Comparison of ENCODE assay signal across 22 mouse cellular contexts in genomic region chr1:45780606-45781288, GRCm38 (mm10). TPM values are rescaled to one million over a fixed set of nuclear protein-coding genes. Genes with fewer than 3 reads are reported as not detected.
DNase-seq lines count a peak whose midpoint lies in the region; ATAC-seq and TF ChIP-seq lines count a peak whose summit lies in the region.
"Had no signal": no experiment of that assay in that cellular context is flagged by ENCODE, and none has a peak within 500 bp of the region (broad histone marks: within the 10 kb centered on the region; RNA-seq: fewer than 3 reads in every experiment).

No protein-coding gene starts in this region.

- H3K4me3 ChIP-seq in forebrain, postnatal 0 days (ENCODE audit: low read depth, low read length), result no peak overlapping the region
- H3K4me3 ChIP-seq in forebrain, embryonic 12.5 days (replicated peaks), result no peak overlapping the region
- H3K4me3 ChIP-seq in limb, embryonic 14.5 days (replicated peaks; ENCODE audit: low read length), result no peak overlapping the region
- no peak overlapping the region for H3K4me3 ChIP-seq in limb, embryonic 10.5 days
- no peak overlapping the region for H3K4me3 ChIP-seq in neural tube, embryonic 14.5 days (ENCODE audit: low read depth, low read length)
- no peak overlapping the region for H3K4me3 ChIP-seq in neural tube, embryonic 15.5 days (replicated peaks)
- H3K4me3 ChIP-seq: erythroblast, embryonic 14.5 days; hindbrain, embryonic 15.5 days; midbrain, embryonic 10.5 days had no signal

- TF ChIP-seq POLR2A in limb, embryonic 14.5 days (IDR thresholded peaks at IDR 0.05; ENCODE audit: borderline replicate concordance, extremely low read depth, insufficient read depth, insufficient read length), result no peak

- no peak for TF ChIP-seq CTCF in forebrain, postnatal 0 days (IDR thresholded peaks at IDR 0.05; ENCODE audit: low read depth)

- H3K36me3 ChIP-seq in forebrain, postnatal 0 days (ENCODE audit: insufficient read depth), result no peaks in the 10 kb centered on the region
- H3K36me3 ChIP-seq in forebrain, embryonic 12.5 days (replicated peaks), result no peaks in the 10 kb centered on the region
- no peaks in the 10 kb centered on the region for H3K36me3 ChIP-seq in limb, embryonic 14.5 days (ENCODE audit: control insufficient read depth, insufficient read depth, low read length)
- H3K36me3 ChIP-seq in limb, embryonic 10.5 days, result no peaks in the 10 kb centered on the region
- no peaks in the 10 kb centered on the region for H3K36me3 ChIP-seq in neural tube, embryonic 14.5 days (ENCODE audit: control insufficient read depth, insufficient read depth, low read length)
- no peaks in the 10 kb centered on the region for H3K36me3 ChIP-seq in neural tube, embryonic 15.5 days
- H3K36me3 ChIP-seq: hindbrain, embryonic 15.5 days; midbrain, embryonic 10.5 days had no signal

- H3K4me2 ChIP-seq in forebrain, postnatal 0 days (ENCODE audit: low read depth), result no peak overlapping the region
- no peak overlapping the region for H3K4me2 ChIP-seq in forebrain, embryonic 12.5 days
- H3K4me2 ChIP-seq in limb, embryonic 14.5 days (replicated peaks; ENCODE audit: low read depth, low read length, severe bottlenecking), result no peak overlapping the region
- H3K4me2 ChIP-seq in neural tube, embryonic 14.5 days (ENCODE audit: low read depth, low read length), result no peak overlapping the region
- H3K4me2 ChIP-seq in neural tube, embryonic 15.5 days, result no peak overlapping the region
- H3K4me2 ChIP-seq: heart, embryonic 11.5 days; hindbrain, embryonic 15.5 days had no signal

- no peaks in the 10 kb centered on the region for H3K27me3 ChIP-seq in forebrain, postnatal 0 days (ENCODE audit: insufficient read depth, low read length)
- no peaks in the 10 kb centered on the region for H3K27me3 ChIP-seq in forebrain, embryonic 12.5 days
- no peaks in the 10 kb centered on the region for H3K27me3 ChIP-seq in limb, embryonic 14.5 days (ENCODE audit: control insufficient read depth, insufficient read depth, low read length)
- H3K27me3 ChIP-seq in limb, embryonic 10.5 days (ENCODE audit: low read depth, poor library complexity, severe bottlenecking), result no peaks in the 10 kb centered on the region
- no peaks in the 10 kb centered on the region for H3K27me3 ChIP-seq in neural tube, embryonic 14.5 days (ENCODE audit: control insufficient read depth, insufficient read depth, low read length)
- no peaks in the 10 kb centered on the region for H3K27me3 ChIP-seq in neural tube, embryonic 15.5 days (replicated peaks)
- H3K27me3 ChIP-seq: CH12.LX; hindbrain, embryonic 15.5 days had no signal

- H3K9me3 ChIP-seq in forebrain, postnatal 0 days (ENCODE audit: low read length), result no peaks in the 10 kb centered on the region
- no peaks in the 10 kb centered on the region for H3K9me3 ChIP-seq in forebrain, embryonic 12.5 days
- no peaks in the 10 kb centered on the region for H3K9me3 ChIP-seq in limb, embryonic 14.5 days (ENCODE audit: control insufficient read depth, low read length)
- H3K9me3 ChIP-seq in limb, embryonic 10.5 days (replicated peaks), result no peaks in the 10 kb centered on the region
- no peaks in the 10 kb centered on the region for H3K9me3 ChIP-seq in neural tube, embryonic 14.5 days (ENCODE audit: control insufficient read depth, low read length)
- H3K9me3 ChIP-seq in neural tube, embryonic 15.5 days (replicated peaks), result no peaks in the 10 kb centered on the region
- H3K9me3 ChIP-seq: hindbrain, embryonic 15.5 days; midbrain, embryonic 10.5 days had no signal

- peak; percentile 90 for ATAC-seq in forebrain, postnatal 0 days
- no peak for ATAC-seq in forebrain, embryonic 12.5 days (ENCODE audit: low FRiP score)
- ATAC-seq in limb, embryonic 14.5 days (ENCODE audit: low FRiP score, low read depth), result no peak; the same call in 1 of the 2 replicates
- peak; percentile 31; the same call in 1 of the 2 replicates for ATAC-seq in neural tube, embryonic 14.5 days (ENCODE audit: low read depth)
- ATAC-seq in neural tube, embryonic 15.5 days (ENCODE audit: low FRiP score), result no peak

- WGBS in forebrain, postnatal 0 days, result 70% methylated on average over 4 of the region's 4 CpGs
- 77% methylated on average over 4 of the region's 4 CpGs for WGBS in forebrain, embryonic 12.5 days
- WGBS in limb, embryonic 14.5 days, result 68% methylated on average over 4 of the region's 4 CpGs
- WGBS in limb, embryonic 10.5 days, result 85% methylated on average over 4 of the region's 4 CpGs
- WGBS in neural tube, embryonic 14.5 days, result 57% methylated on average over 4 of the region's 4 CpGs
- 61% methylated on average over 4 of the region's 4 CpGs for WGBS in neural tube, embryonic 15.5 days

- no peak overlapping the region for H3K9ac ChIP-seq in forebrain, postnatal 0 days
- H3K9ac ChIP-seq in forebrain, embryonic 12.5 days, result no peak overlapping the region
- no peak overlapping the region for H3K9ac ChIP-seq in limb, embryonic 14.5 days (ENCODE audit: low read depth, low read length, severe bottlenecking)
- no peak overlapping the region for H3K9ac ChIP-seq in neural tube, embryonic 14.5 days (replicated peaks; ENCODE audit: low read depth, low read length)
- no peak overlapping the region for H3K9ac ChIP-seq in neural tube, embryonic 15.5 days (replicated peaks)
- H3K9ac ChIP-seq: hindbrain, embryonic 15.5 days had no signal

- peak; percentile 13 for DNase-seq in forebrain, postnatal 0 days
- DNase-seq in limb, embryonic 14.5 days (ENCODE audit: low spot score), result peak; percentile 59
- DNase-seq in limb, embryonic 10.5 days (ENCODE audit: low spot score), result no peak
- peak; percentile 34 for DNase-seq in telencephalon, adult 2 months (ENCODE audit: low read depth, low spot score)
- DNase-seq in spleen, adult 18-20 months, result no peak
- DNase-seq: adrenal gland, postnatal 10 days; cerebellum, adult 18-20 months; cerebellum, postnatal 36 days; gastrocnemius, postnatal 25 days; heart, postnatal 14 days; kidney, postnatal 14 days; liver; lung, postnatal 10 days; retina, postnatal 1 day had no signal

- no peak overlapping the region for H3K27ac ChIP-seq in forebrain, postnatal 0 days (ENCODE audit: low read depth, low read length)
- H3K27ac ChIP-seq in forebrain, embryonic 12.5 days, result no peak overlapping the region
- H3K27ac ChIP-seq in limb, embryonic 14.5 days (replicated peaks; ENCODE audit: low read depth, low read length), result no peak overlapping the region
- H3K27ac ChIP-seq in limb, embryonic 10.5 days, result no peak overlapping the region
- H3K27ac ChIP-seq in neural tube, embryonic 14.5 days (ENCODE audit: low read depth, low read length), result no peak overlapping the region
- no peak overlapping the region for H3K27ac ChIP-seq in neural tube, embryonic 15.5 days (replicated peaks)
- H3K27ac ChIP-seq: hindbrain, embryonic 15.5 days; midbrain, embryonic 10.5 days had no signal

- H3K4me1 ChIP-seq in forebrain, postnatal 0 days (ENCODE audit: insufficient read depth), result no peaks in the 10 kb centered on the region
- no peaks in the 10 kb centered on the region for H3K4me1 ChIP-seq in forebrain, embryonic 12.5 days
- H3K4me1 ChIP-seq in limb, embryonic 14.5 days (ENCODE audit: control insufficient read depth, insufficient read depth, low read length), result no peaks in the 10 kb centered on the region
- no peaks in the 10 kb centered on the region for H3K4me1 ChIP-seq in limb, embryonic 10.5 days
- H3K4me1 ChIP-seq in neural tube, embryonic 14.5 days (ENCODE audit: control insufficient read depth, insufficient read depth, low read length), result no peaks in the 10 kb centered on the region
- no peaks in the 10 kb centered on the region for H3K4me1 ChIP-seq in neural tube, embryonic 15.5 days
- H3K4me1 ChIP-seq: hindbrain, embryonic 15.5 days; midbrain, embryonic 10.5 days had no signal

RNA-seq across cellular contexts. Expression of gene Wdr75, which starts 14.2 kb away (rescaled TPM):
- 40.9 and 145 TPM in 2 replicates for total RNA-seq in forebrain, postnatal 0 days (2014; rRNA removed)
- polyA plus RNA-seq in forebrain, postnatal 0 days (2015; fragmentation: Nextera tagmentation; extraction: Ambion mirVana), result 34.8 and 38.1 TPM in 2 replicates
- 64.9 and 74.4 TPM in 2 replicates for polyA plus RNA-seq in forebrain, embryonic 12.5 days (2016; fragmentation: Nextera tagmentation; extraction: Ambion mirVana)
- 60.6 and 69.1 TPM in 2 replicates for polyA plus RNA-seq in limb, embryonic 14.5 days (2012; rRNA removed)
- polyA plus RNA-seq in limb, embryonic 14.5 days (2014; fragmentation: Nextera tagmentation; extraction: Ambion mirVana), result 64.1 and 67.6 TPM in 2 replicates
- polyA plus RNA-seq in limb, embryonic 10.5 days (2016; fragmentation: Nextera tagmentation; extraction: Ambion mirVana), result 100 and 104 TPM in 2 replicates
- polyA plus RNA-seq in neural tube, embryonic 14.5 days (2014; fragmentation: Nextera tagmentation; extraction: Ambion mirVana), result 56.1 and 63.2 TPM in 2 replicates
- polyA plus RNA-seq in neural tube, embryonic 15.5 days (2015; fragmentation: Nextera tagmentation; extraction: Ambion mirVana), result 55.8 and 58.6 TPM in 2 replicates

Comparison
In these comparisons a context has a peak if more than half of its experiments do, and no peak if none do; other contexts are left out.
1. ATAC-seq: peak in forebrain, postnatal 0 days (single experiment) and neural tube, embryonic 14.5 days (single experiment); none in forebrain, embryonic 12.5 days (single experiment), limb, embryonic 14.5 days (single experiment) and neural tube, embryonic 15.5 days (single experiment).
2. DNase-seq: peak in forebrain, postnatal 0 days (single experiment), limb, embryonic 14.5 days (single experiment) and telencephalon, adult 2 months (single experiment); none in limb, embryonic 10.5 days (single experiment) and spleen, adult 18-20 months (0 of 2).